Mouse (Mus musculus) limb, embryonic 11.5 days (tissue): Measurements from ENCODE around the gene Nkx2-3. TPM values are rescaled to one million over a fixed set of nuclear protein-coding genes. Genes with fewer than 3 reads are reported as not detected.

Experiments used
- ATAC-seq: fragments of 200-750 bp; cut with Nextera tagmentation; 2 replicates; pipeline ENCODE4 v1.8.0; 2017; ENCODE audit warnings: low read depth; ENCODE audit not compliant: insufficient number of reproducible peaks, low FRiP score, low TSS enrichment
- DNase-seq: peaks from one replicate; pipeline ENCODE4 v3.0.0-alpha.2; 2015; ENCODE audit warnings: low spot score
- H3K27ac ChIP-seq: fragments of 300-500 bp; sonication (generic); replicated peaks from 2 replicates; pipeline ENCODE4 v1.5.1; 2014; ENCODE audit warnings: low read depth, mild to moderate bottlenecking, low read length
- H3K27me3 ChIP-seq: fragments of 300-500 bp; sonication (generic); 2 replicates; pipeline ENCODE4 v1.6.1; 2014; ENCODE audit warnings: mild to moderate bottlenecking, low read length, mixed read lengths; ENCODE audit not compliant: control insufficient read depth, insufficient read depth
- H3K36me3 ChIP-seq: fragments of 300-500 bp; sonication (generic); 2 replicates; pipeline ENCODE4 v1.6.1; 2014; ENCODE audit warnings: mild to moderate bottlenecking, low read length, moderate library complexity, mixed read lengths; ENCODE audit not compliant: control insufficient read depth, insufficient read depth
- H3K4me1 ChIP-seq: fragments of 300-500 bp; sonication (generic); 2 replicates; pipeline ENCODE4 v1.6.1; 2014; ENCODE audit warnings: low read length, mixed read lengths; ENCODE audit not compliant: control insufficient read depth, insufficient read depth
- H3K4me2 ChIP-seq: fragments of 300-500 bp; sonication (generic); 2 replicates; pipeline ENCODE4 v1.6.1; 2014; ENCODE audit warnings: low read depth, mild to moderate bottlenecking, moderate library complexity; ENCODE audit not compliant: severe bottlenecking
- H3K4me3 ChIP-seq: fragments of 300-500 bp; sonication (generic); 2 replicates; pipeline ENCODE4 v1.5.1; 2014; ENCODE audit warnings: low read depth, low read length
- H3K9ac ChIP-seq: fragments of 300-500 bp; sonication (generic); 2 replicates; pipeline ENCODE4 v1.6.1; 2014; ENCODE audit warnings: mild to moderate bottlenecking, low read length
- H3K9me3 ChIP-seq: fragments of 300-500 bp; sonication (generic); 2 replicates; pipeline ENCODE4 v1.6.1; 2016; ENCODE audit warnings: low read length; ENCODE audit not compliant: control insufficient read depth
- WGBS: fragments of 180-500 bp; shearing (Covaris S2); extraction: QIAGEN DNeasy Blood & Tissue Kit; methylation state at CpG from one replicate; pipeline ENCODE4 v1.1.7; 2014; 5-methylcytosine and 5-hydroxymethylcytosine counted together
- polyA plus RNA-seq: library from polyadenylated mRNA; unstranded; fragments of >200 nt; fragmentation: Nextera tagmentation; extraction: Ambion mirVana; gene quantifications from 2 replicates; pipeline ENCODE4 v1.2.1, GENCODE M21; 2014

The Nkx2-3 gene
- polyA plus RNA-seq, 1 experiment from 2014 or later: not detected

DNA sequence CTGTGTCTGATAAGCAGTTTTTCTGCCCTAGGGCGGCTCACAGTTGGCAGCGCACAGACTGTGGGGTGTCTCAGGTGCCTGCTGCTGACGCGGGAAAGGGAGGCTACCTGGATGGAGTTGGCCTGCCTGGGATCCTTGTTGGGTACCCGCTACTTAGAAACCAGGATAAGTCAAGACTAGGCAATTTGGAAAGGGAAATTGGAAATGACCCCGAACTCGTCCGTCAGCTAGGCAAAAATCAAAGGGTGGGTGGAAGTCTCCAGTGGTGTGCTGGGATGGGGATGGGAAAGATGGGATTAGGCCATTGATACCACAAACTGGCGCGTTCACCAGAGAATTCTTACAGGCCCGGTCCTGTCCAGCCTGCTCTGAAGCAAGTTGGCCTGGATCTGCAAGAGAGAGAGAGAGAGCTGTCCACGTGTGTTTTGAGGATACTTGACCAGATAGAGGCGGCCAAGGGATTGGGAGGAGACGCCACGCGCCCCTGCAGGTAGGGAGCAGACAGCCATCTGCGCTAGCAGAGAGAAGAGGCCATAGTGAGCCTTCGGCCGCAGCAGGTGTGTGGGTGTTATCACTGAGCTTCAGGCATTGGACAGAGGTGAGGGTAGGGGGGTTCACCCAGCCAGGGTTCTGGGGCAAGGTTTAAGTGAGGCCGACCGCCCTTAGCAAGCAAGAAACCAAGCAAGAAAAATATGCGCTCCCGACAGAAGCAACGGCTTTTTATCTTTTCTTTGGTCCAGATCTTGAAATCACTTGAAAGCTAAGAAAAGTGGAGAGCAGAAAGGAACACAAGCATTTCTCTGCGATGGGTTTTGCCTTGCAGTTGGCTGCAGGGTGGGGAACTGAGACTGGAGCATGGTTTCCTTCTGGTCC, 2.4 kb upstream of the Nkx2-3 start:
- ATAC-seq (no peak), DNase-seq (peak; percentile 52)

DNA sequence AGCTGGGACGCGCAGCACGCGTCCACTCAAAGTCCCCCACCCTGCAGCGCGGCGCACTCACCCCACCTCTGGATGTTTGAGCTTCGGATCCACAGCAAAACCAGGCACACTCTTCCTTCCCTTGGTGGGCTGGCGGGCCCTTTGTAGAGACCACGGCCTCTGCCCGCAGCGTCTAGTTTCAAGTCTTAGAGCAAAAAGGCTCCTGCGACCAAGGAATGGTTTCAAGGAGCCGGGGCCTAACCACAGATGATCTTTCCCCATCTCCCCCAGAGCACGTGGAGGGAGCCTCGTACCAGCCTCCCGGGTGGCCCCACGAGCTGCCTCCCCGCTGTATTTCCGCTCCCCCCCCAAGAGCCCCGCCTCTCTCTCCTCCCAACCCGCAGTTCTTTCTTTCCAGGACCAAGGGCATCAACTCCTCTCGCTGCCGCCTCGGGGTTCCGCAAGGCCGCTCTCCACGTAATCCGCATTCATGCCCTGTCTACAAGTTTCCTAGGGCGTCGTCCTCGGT, 1.7 kb upstream of the Nkx2-3 start:
- no peak overlapping the region; the same call in 1 of the 2 replicates for H3K4me3 ChIP-seq
- H3K9ac ChIP-seq: no peak overlapping the region
- peak; percentile 62 for DNase-seq
- H3K4me1 ChIP-seq: peaks cover 12% of the 10 kb centered on the region; the same call in 1 of the 2 replicates
- no peak overlapping the region for H3K27ac ChIP-seq
- no peaks in the 10 kb centered on the region for H3K9me3 ChIP-seq
- H3K36me3 ChIP-seq: no peaks in the 10 kb centered on the region
- ATAC-seq: no peak
- WGBS: under 1% methylated on average over 32 of the region's 32 CpGs
- H3K27me3 ChIP-seq: peaks cover 86% of the 10 kb centered on the region
- no peak overlapping the region for H3K4me2 ChIP-seq

More for the DNA sequence above, 2.4 kb upstream of the Nkx2-3 start:
- peaks cover 88% of the 10 kb centered on the region for H3K27me3 ChIP-seq
- 1% methylated on average over 25 of the region's 25 CpGs for WGBS
- peaks cover 12% of the 10 kb centered on the region; the same call in 1 of the 2 replicates for H3K4me1 ChIP-seq
- H3K4me2 ChIP-seq: no peak overlapping the region
- no peak overlapping the region for H3K9ac ChIP-seq
- no peak overlapping the region for H3K4me3 ChIP-seq
- H3K27ac ChIP-seq: no peak overlapping the region
- H3K9me3 ChIP-seq: no peaks in the 10 kb centered on the region
- H3K36me3 ChIP-seq: no peaks in the 10 kb centered on the region

DNA sequence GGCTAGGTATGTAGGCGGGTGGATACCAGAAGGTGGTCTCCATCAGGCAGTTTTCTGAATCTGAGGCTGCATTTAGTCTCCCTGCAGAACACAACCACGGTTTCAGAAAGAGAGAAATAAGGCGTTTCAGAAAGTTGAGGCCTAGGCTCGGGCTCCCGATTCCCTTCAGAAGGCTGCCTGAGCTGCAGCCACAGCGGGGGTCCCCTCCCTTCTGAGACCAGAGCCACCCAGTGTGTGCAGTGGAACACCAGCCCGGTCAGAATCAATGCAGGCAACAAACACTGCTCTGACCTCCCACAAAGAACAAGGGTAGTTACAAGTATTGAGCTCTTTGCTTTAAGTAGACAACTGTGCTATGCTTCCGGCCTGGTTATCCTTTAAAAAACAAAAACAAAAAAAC, 1.0 kb upstream of the Nkx2-3 start:
- Histone ChIP-seq H3K27me3 (peaks cover 86% of the 10 kb centered on the region), H3K36me3 (no peaks in the 10 kb centered on the region), H3K9me3 (no peaks in the 10 kb centered on the region), H3K4me3 (no peak overlapping the region), H3K9ac (no peak overlapping the region), H3K4me2 (no peak overlapping the region), H3K27ac (no peak overlapping the region), H3K4me1 (peaks cover 12% of the 10 kb centered on the region; the same call in 1 of the 2 replicates)
- 5% methylated on average over 8 of the region's 8 CpGs for WGBS
- no peak for ATAC-seq
- peak; percentile 50 for DNase-seq

GRCm38 (mm10) chr19:43611561-43611960, 564 bp upstream of the Nkx2-3 start:
- ATAC-seq: no peak
- 2% methylated on average over 12 of the region's 12 CpGs for WGBS
- Histone ChIP-seq H3K4me3 (no peak overlapping the region), H3K4me1 (peaks cover 16% of the 10 kb centered on the region; the same call in 1 of the 2 replicates), H3K36me3 (no peaks in the 10 kb centered on the region), H3K9me3 (no peaks in the 10 kb centered on the region), H3K27me3 (peaks cover 86% of the 10 kb centered on the region), H3K4me2 (no peak overlapping the region), H3K27ac (no peak overlapping the region), H3K9ac (no peak overlapping the region)
- DNase-seq: peak; percentile 59

- Histone ChIP-seq H3K9me3 (no peaks in the 10 kb centered on the region), H3K4me1 (peaks cover 18% of the 10 kb centered on the region; the same call in 1 of the 2 replicates), H3K36me3 (no peaks in the 10 kb centered on the region), H3K9ac (no peak overlapping the region), H3K27me3 (peaks cover 89% of the 10 kb centered on the region), H3K4me2 (no peak overlapping the region; the same call in 1 of the 2 replicates), H3K27ac (no peak overlapping the region), H3K4me3 (no peak overlapping the region)
- ATAC-seq (no peak), DNase-seq (no peak)
- WGBS: under 1% methylated on average over 23 of the region's 23 CpGs
Measured at GRCm38 (mm10) chr19:43612501-43612971, 411 bp downstream of the Nkx2-3 start.

DNA sequence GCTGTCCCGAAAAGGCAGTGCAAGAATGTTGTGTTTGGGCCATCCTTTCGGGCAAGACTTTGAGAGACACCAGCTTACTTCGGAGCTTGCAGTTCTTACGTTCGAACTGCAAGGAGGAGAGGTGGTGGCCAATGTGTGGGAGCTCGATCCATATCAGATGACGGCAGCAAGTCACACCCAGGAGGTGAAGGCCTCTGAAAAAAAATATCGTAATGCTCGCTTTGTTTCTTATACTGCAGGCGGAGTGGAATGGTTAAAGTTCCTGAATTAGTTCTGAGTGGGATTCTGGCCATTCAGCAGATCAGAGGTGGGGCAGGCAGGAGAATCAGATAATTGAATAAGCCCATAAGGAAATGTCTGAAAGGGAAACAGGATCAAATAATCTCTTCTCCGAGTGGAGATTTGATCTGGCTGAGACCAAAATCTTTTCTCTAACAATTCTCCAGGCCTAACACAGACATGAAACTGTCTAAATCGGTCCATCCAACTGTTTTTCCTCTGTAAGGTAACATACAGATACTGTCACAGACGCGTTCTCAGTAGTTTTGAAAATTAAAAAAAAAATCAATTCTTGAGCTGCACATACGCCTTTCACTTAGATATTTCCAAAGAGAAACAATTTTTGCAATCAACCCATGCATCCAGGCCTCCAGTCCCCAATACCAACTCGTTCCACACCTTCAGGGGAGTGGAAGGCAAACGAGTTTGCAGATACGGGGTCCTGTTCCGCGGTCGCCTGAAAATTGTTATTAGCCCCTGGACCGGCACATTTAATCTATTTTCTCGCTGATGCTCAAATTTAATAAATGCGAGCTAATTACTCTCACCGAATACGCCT, 1.4 kb downstream of the Nkx2-3 start:
- peaks cover 18% of the 10 kb centered on the region; the same call in 1 of the 2 replicates for H3K4me1 ChIP-seq
- H3K4me3 ChIP-seq: no peak overlapping the region
- H3K36me3 ChIP-seq: no peaks in the 10 kb centered on the region
- ATAC-seq (no peak), DNase-seq (peak; percentile 60)
- peaks cover 93% of the 10 kb centered on the region for H3K27me3 ChIP-seq
- H3K9me3 ChIP-seq: no peaks in the 10 kb centered on the region
- no peak overlapping the region for H3K9ac ChIP-seq
- 1% methylated on average over 26 of the region's 26 CpGs for WGBS
- H3K4me2 ChIP-seq: no peak overlapping the region
- no peak overlapping the region for H3K27ac ChIP-seq

DNA sequence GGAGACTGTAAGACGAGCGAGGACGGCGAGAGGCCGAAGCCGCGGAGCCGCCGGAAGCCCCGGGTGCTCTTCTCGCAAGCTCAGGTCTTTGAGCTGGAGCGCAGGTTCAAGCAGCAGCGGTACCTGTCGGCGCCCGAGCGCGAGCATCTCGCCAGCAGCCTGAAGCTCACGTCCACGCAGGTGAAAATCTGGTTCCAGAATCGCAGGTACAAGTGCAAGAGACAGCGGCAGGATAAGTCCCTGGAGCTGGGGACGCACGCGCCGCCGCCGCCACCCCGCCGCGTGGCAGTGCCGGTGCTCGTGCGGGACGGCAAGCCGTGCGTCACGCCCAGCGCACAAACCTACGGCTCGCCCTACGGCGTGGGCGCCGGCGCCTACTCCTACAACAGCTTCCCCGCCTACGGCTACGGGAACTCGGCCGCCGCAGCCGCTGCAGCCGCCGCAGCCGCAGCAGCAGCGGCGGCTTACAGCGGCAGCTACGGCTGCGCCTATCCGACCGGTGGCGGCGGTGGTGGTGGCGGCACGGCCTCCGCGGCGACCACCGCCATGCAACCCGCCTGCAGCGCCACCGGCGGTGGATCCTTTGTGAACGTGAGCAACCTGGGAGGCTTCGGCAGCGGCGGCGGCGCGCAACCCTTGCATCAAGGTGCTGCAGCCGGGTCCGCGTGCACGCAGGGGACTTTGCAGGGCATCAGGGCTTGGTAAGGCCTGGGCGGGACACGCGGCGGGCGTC, 2.4 kb downstream of the Nkx2-3 start:
- Histone ChIP-seq H3K9me3 (no peaks in the 10 kb centered on the region), H3K4me2 (peak overlapping the region; percentile 53), H3K27me3 (peaks cover 97% of the 10 kb centered on the region), H3K27ac (no peak overlapping the region), H3K36me3 (no peaks in the 10 kb centered on the region), H3K4me3 (peak overlapping the region; percentile 26), H3K9ac (no peak overlapping the region), H3K4me1 (peaks cover 18% of the 10 kb centered on the region; the same call in 1 of the 2 replicates)
- no peak for ATAC-seq
- WGBS: under 1% methylated on average over 82 of the region's 92 CpGs
- DNase-seq: peak; percentile 76
